Mouse (Mus musculus): ENCODE measurements around the gene Vstm2l.

The Vstm2l gene

DNA sequence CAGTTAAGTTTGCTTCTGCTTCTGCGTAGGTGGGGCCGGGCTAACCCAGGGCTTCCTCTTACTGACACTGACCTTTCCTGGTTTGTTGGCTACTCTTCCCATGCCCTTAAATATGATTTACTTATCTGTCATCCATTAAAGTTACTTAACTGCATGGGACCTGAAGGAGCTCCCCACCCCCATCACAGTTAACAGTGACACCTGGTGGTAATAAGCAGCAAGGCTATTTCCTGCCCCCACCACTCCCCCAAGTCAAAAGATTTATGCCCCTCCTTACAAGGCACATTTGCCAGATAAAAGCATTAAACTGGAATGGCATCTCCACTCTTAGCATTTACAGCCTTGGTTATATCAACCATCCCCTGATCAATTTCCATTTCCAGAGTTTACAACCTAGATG is 75.5 kb downstream of the Vstm2l start:
- no peak for DNase-seq (ENCODE audit: low read depth in 1 of 2, low spot score in 2 of 2)

DNA sequence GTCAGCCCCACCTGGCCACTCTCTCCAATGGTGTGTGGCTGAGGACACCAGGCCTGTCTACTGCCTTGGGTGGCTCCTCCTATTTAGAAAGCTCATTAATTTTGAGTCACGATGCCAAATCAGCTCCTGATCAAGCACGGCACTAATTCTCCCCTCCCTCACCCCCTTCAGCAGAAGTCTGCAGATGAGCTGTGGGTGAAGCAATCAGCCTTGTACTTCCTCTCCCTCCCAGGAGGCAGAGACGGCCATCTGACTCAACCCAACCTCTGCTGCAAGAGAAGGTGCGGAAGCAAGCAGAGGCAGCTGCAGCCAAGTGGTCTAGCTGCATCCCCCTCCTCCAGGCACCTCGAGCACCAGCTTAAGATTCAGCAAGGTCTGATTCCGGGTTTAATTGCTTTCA is 76.6 kb downstream of the Vstm2l start:
- DNase-seq (ENCODE audit: low read depth in 1 of 2, low spot score in 2 of 2) = no peak

DNA sequence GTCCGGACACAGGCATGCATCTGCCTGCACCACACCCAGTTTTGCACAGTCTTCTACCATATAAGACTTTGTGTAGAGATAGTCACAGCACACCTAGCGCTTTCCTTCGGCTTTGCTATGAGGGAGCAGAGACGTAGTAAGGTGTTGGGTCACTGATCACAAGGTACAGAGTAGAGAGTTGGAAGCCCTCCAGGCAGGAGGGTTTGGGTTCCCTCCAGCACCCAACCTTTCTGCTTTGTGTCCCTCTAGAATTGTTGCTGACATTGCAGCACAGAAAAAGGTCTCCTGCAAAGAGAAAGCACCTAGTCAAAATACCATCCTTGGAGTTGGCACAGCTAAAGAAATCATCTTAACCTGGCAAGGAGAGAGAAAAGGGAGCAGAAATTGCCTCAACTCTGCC is 78.0 kb downstream of the Vstm2l start:
- DNase-seq (ENCODE audit: low read depth in 1 of 2, low spot score in 2 of 2) = no peak
